Mouse (Mus musculus) testis, adult 2 months (tissue): ENCODE results near the gene Samd4b. TPM values are rescaled to one million over a fixed set of nuclear protein-coding genes. Genes with fewer than 3 reads are reported as not detected.
"Not testable (repeated sequence)": the region's sequence is repeated elsewhere in the genome, so short reads cannot be mapped to it uniquely, and the experiment has no call there.

Experiments used
- H3K27ac ChIP-seq: fragments of 200-500 bp; 2 replicates; pipeline ENCODE4 v1.5.1; 2012; ENCODE audit warnings: low read depth, low read length; ENCODE audit not compliant: control insufficient read depth, insufficient read depth
- H3K27me3 ChIP-seq: fragments of 200-500 bp; 2 replicates; pipeline ENCODE4 v1.6.1; 2012; ENCODE audit warnings: mild to moderate bottlenecking, low read length, moderate library complexity; ENCODE audit not compliant: control insufficient read depth, insufficient read depth
- H3K36me3 ChIP-seq: fragments of 200-500 bp; 2 replicates; pipeline ENCODE4 v1.6.1; 2012; ENCODE audit warnings: mild to moderate bottlenecking, low read length; ENCODE audit not compliant: control insufficient read depth, insufficient read depth
- H3K4me1 ChIP-seq: fragments of 200-500 bp; 2 replicates; pipeline ENCODE4 v1.6.1; 2012; ENCODE audit warnings: low read length; ENCODE audit not compliant: control insufficient read depth, insufficient read depth
- H3K4me3 ChIP-seq: fragments of 200-500 bp; 2 replicates; pipeline ENCODE4 v1.5.1; 2012; ENCODE audit warnings: low read depth, mild to moderate bottlenecking, low read length, moderate library complexity, mixed read lengths; ENCODE audit not compliant: control insufficient read depth
- CTCF ChIP-seq: fragments of 200-500 bp; IDR thresholded peaks from 2 replicates; pipeline ENCODE4 v1.5.1; 2012; ENCODE audit warnings: low read depth, mild to moderate bottlenecking, inconsistent platforms, low read length, moderate library complexity; ENCODE audit not compliant: control insufficient read depth, insufficient read depth, insufficient replicate concordance
- POLR2A ChIP-seq: fragments of 200-500 bp; IDR thresholded peaks from 2 replicates; pipeline ENCODE4 v1.6.1; 2012; ENCODE audit warnings: low read depth, mild to moderate bottlenecking, inconsistent platforms, low read length, moderate library complexity; ENCODE audit not compliant: control insufficient read depth
- polyA plus RNA-seq: library from polyadenylated mRNA; depleted of rRNA; stranded (reverse); fragments of >200 nt; gene quantifications from 2 replicates; pipeline ENCODE4 v1.2.3, GENCODE M21; 2012

Gene Samd4b
- polyA plus RNA-seq, 1 experiment, result 234 TPM

- H3K36me3 ChIP-seq, result no peaks in the 10 kb centered on the region
Observed at GRCm38 (mm10) chr7:28511441-28511840, 86.5 kb downstream of the Samd4b start.

DNA sequence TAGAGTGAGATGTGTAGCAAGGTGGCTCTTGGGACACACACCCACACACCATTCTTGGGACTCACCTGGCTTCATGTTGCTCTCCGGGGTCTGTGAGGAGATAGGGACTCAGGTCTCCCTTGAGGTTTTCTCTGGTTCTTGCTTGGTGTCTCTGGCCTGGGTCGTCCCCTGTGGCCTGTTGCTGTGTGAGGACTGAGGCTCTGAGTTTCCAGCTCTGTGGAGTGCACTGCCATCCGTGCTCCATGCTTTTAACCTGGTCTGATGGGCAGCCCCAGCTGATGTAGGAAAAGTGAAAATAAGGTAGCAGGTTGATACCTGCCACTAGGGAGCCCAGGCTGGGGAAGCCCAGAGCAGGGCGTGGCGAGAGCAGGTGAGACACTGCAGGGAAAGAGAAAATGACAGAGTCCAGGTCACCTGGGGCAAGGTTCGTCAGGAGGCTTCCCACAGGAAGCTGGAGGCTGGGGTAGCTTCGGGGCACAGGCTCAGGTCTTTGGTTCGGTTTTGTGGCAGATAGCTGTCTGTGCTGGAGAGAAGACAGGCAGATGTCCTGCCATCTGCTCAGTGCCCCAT is 87.5 kb downstream of the Samd4b start, which contains the start of gene Ifnl2:
Gene Ifnl2 (minus strand): TSS at position 51 of the 570 bp plus-strand sequence.
- not testable (repeated sequence) for H3K4me1 ChIP-seq, H3K27me3 ChIP-seq, H3K27ac ChIP-seq, H3K4me3 ChIP-seq, H3K36me3 ChIP-seq

More at GRCm38 (mm10) chr7:28511441-28511840, 86.5 kb downstream of the Samd4b start:
- no peak overlapping the region for H3K4me3 ChIP-seq
- TF ChIP-seq POLR2A (no peak), CTCF (no peak)
- no peaks in the 10 kb centered on the region for H3K4me1 ChIP-seq
- no peaks in the 10 kb centered on the region for H3K27me3 ChIP-seq
- H3K27ac ChIP-seq, result no peak overlapping the region

- not testable (repeated sequence) for H3K4me3 ChIP-seq, H3K27me3 ChIP-seq, H3K27ac ChIP-seq, H3K4me1 ChIP-seq, H3K36me3 ChIP-seq
Observed at GRCm38 (mm10) chr7:28509121-28509520, 88.8 kb downstream of the Samd4b start.

DNA sequence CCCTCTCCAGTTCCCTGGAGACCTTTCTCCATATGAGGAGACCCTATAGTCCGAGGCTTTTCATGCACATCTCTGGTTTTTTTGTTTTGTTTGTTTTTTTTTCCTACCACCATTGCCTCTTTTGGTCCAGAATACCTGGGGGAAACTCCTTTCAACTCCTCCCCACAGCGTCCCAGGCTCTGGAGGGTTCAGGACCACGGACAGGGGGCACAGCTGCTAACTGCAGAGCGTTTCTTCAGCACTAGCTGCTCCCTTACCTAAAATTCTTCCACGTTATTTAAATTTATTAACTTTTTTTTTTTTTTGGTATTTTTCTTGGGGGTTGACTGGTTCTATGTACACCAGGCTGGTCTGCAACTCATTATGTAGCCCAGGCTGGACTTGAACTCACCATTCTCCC is 92.4 kb downstream of the Samd4b start:
- no peak for TF ChIP-seq CTCF
- no peak for TF ChIP-seq POLR2A
- H3K27me3 ChIP-seq, result no peaks in the 10 kb centered on the region
- no peak overlapping the region for H3K27ac ChIP-seq
- no peak overlapping the region for H3K4me3 ChIP-seq
- H3K36me3 ChIP-seq, result no peaks in the 10 kb centered on the region
- H3K4me1 ChIP-seq, result no peaks in the 10 kb centered on the region

DNA sequence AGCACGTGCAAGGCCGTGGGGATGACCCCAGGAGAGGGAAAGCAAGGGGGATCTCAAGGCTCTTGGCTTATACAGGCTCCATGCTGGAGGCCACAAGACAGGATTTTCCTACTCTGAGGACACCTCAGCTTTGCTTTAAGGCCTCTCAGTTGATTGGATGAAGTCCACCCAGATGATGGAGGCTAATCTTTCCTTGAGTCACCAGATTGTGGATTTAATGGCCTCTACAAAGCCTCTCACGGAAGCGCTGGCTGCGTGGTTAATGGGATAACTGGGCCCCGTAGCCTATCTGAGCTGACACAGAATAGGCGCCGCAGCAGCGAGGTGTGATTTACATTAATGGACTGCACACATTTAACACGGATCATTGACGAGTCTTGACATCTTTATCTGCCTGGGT is 102.5 kb downstream of the Samd4b start:
- no peak overlapping the region for H3K4me3 ChIP-seq
- no peak for TF ChIP-seq POLR2A
- no peak for TF ChIP-seq CTCF
- no peak overlapping the region for H3K27ac ChIP-seq
- no peaks in the 10 kb centered on the region for H3K36me3 ChIP-seq
- no peaks in the 10 kb centered on the region for H3K27me3 ChIP-seq
- H3K4me1 ChIP-seq, result peaks cover 12% of the 10 kb centered on the region

GRCm38 (mm10) chr7:28492310-28492709 is 105.6 kb downstream of the Samd4b start:
- H3K4me1 ChIP-seq, result peaks cover 19% of the 10 kb centered on the region
- peak overlapping the region; percentile 85 for H3K4me3 ChIP-seq
- no peaks in the 10 kb centered on the region for H3K27me3 ChIP-seq
- H3K27ac ChIP-seq, result peak overlapping the region; percentile 89
- TF ChIP-seq POLR2A, result peak; percentile 75; the same call in 1 of the 2 replicates
- TF ChIP-seq CTCF, result no peak
- H3K36me3 ChIP-seq, result no peaks in the 10 kb centered on the region

DNA sequence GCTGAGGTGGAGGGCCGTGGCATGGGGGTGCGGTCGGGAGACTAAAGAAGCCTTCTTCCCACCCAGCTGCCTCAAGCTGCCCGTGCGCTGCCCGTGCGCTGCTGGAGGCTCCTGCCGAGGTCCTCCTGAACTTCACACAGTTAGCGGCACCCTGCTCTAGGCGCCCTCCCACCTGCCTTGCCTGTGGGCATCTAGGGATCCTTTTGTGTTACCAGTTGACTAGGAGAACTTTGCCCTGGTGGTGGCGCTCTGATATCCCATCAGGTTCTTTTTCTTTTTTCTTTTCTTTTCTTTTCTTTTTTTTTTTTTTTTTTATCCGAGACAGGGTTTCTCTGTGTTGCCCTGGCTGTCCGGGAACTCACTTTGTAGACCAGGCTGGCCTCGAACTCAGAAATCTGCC is 107.0 kb downstream of the Samd4b start:
- peaks cover 19% of the 10 kb centered on the region for H3K4me1 ChIP-seq
- H3K27me3 ChIP-seq, result no peaks in the 10 kb centered on the region
- H3K36me3 ChIP-seq, result no peaks in the 10 kb centered on the region
- TF ChIP-seq CTCF (no peak), POLR2A (no peak)
- no peak overlapping the region for H3K27ac ChIP-seq
- peak overlapping the region; percentile 85 for H3K4me3 ChIP-seq

- TF ChIP-seq POLR2A (no peak), CTCF (peak; percentile 53; the same call in 1 of the 2 replicates)
- H3K4me3 ChIP-seq, result peak overlapping the region; percentile 75
- no peak overlapping the region for H3K27ac ChIP-seq
Observed at GRCm38 (mm10) chr7:28490410-28490809, 107.5 kb downstream of the Samd4b start.

More at GRCm38 (mm10) chr7:28490410-28490809, 107.5 kb downstream of the Samd4b start:
- peaks cover 19% of the 10 kb centered on the region for H3K4me1 ChIP-seq
- H3K36me3 ChIP-seq, result no peaks in the 10 kb centered on the region
- H3K27me3 ChIP-seq, result no peaks in the 10 kb centered on the region
